Mouse (Mus musculus) cerebellum, postnatal 4 days (tissue): ENCODE data around the gene Ap5s1.

Source experiments
- DNase-seq, 2 experiments: peaks; one replicate each; pipeline ENCODE4 v3.0.0; 2022; ENCODE audit warnings: low spot score in 2 of 2, mixed read lengths in 1 of 2

The Ap5s1 gene

DNA sequence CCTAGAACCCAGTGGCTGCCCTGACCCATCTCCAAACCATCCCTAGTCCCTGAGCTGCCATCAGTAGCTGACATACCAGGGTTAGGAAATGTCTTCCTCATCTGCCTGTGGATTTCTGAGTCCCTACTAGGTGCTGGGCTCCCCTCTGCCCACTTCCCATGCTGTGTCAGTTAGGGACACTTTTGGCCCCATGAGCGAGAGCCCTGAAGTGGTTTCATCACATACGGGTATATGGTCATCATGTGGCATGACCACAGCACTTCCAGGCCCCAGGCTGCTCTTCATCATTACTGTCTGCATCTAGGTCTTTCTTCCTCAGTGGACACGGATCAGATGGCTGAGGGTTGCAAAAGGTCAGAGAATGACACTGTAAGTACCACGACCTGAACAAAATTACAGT, at the start of gene Ap5s1:
Gene Ap5s1 (plus strand): TSS at position 301 of the 400 bp plus-strand sequence.
- no peak for DNase-seq

DNA sequence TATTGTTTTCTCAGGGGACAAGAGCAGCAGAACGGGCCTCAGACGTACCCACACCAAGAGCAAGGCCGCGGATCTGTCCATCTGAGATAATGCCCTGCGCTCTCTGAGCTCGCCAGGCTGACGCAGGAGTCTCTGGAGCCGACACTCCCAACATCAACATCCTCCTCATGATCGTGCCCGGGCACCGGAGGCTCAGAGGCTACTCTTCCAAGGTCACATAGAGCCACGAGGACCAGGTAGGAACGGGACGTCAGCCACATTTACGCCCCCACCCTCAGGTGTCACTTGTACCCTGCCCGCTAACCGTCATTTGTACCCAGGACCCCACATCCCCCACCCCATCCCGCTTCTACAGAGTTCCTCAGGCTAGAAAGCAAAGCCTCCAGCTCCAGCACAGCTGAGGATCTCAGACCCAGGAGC, 47.4 kb upstream of the Ap5s1 start:
- DNase-seq: no peak

DNA sequence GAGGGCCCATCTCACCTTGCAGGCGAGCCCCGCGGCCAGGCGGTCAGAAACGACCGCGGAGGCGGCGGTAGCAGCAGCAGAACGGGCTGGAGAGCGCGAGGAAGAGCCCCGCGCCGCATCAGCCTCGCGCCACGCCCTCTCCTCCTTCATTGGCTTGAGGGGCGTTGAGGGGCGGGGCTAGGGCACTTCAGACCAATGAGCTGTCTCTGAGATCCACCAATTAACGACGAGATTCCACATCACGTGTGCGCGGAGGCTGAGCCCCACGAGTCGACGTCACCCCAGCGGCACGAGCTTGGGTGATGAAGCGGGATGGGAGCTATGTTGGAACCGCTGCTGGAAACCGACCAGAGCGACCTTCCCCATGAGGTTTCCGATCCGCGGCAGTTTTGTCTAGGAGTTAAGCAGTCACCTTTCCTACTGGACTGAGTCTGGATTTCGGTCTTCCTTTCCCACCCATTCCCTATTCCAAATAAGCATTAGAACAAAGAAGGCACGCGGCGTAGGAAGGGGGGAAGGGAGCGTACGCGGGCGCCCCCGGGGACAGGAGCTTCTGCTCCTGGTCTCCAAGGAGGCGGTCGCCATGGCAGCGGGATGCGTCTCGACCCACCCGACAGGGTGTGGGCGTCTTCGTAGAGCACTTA, 46.8 kb upstream of the Ap5s1 start, which contains the start of gene 1700037H04Rik:
Gene 1700037H04Rik (minus strand): TSS at position 144 of the 644 bp plus-strand sequence.
- DNase-seq: peak; percentile 88 to 94

DNA sequence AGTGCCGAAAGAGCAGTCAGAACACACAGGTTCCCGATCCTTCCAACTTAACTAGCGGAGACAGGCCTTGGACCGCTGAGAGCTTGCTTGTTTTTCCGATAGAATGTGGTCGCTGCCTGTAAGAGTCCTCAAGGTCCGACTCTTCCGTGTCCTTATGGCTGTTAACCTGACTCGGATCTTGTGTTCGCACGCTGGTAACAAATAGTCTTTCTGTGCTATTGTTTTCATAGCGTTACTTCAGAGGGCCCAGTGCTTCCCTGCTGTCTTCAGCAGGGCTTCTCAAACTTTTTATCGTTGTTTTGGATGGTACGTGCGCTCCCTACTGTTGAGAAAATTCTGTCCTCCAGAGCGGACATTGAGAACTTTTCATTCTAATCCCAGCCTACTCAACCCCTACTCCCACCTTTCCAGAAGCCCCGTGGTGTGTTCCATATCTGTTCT, 46.2 kb upstream of the Ap5s1 start:
- DNase-seq: no peak

DNA sequence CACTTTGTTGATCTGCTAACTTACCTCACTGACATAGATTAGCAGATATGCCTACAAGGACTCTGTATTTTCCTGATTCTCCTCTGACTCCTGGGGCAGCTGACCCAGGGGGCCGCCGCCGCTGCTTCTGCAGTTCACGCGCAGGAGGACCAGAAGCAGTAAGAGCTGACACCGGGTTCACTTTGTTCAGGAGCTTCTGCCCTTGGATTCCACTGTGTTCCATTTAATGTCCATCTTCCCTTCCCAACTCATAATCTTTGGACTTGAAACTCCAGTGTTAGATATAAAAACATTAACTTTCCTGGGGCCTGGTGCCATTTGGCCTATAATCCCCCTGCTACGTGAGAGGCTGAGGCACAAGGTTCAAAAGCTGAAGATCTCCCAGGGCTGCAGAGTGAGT, 43.0 kb upstream of the Ap5s1 start:
- no peak for DNase-seq

DNA sequence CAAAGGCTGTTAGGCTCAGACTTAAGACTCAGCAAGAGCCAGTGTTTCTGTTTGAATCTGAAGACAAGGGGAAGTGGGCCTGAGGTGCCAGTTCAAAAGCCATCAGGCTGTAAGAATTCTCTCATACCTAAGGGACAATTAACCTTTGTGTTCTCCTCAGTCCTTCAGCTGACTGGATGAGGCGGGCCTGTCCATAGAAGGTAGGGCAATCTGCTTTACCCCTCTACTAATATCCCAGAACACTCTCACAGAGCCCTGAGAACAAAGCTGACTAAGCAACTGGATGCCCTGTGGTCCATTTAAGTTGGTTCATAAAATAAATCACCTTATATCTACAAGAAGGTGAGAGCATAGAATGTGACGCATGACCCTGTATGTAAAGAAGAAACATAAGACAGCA, 40.7 kb upstream of the Ap5s1 start:
- no peak for DNase-seq

DNA sequence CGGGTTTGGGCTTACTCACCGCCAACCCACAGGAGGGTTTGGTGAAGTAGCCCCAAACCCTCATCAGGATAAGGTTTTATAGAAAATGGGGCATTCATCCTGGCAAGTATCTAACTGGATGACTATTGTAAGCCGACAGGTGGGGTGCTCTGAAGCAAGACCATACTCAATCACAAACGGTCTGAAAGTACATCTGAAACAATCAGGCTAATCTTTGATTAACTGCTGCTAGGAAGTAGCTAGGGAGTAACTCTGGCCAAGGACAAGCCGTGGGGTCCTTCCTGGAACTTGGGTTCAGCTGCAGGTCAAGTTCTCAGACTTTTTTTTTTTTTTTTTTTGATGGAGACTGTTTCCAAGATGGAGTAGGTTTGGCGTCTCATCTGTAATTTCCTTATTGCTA, 38.9 kb upstream of the Ap5s1 start:
- DNase-seq: no peak

DNA sequence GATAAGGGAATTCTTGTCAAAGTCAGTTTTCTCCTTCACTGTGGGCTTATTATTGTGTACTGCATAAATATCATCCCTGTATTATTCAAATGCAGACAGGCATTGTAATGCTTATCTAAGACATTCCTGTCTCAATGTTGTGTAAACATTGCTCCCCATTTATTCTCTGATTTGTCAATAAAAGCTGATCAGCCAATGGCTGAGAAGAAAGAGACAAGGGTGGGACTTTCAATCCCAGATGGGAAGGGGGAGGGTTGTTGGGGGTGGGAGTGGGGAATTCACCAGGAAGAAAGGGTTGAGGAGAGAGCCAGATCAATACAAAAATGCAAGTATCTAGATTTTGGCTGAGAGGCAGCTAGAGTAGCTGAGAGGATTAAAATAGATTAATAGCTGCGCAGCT, 38.0 kb upstream of the Ap5s1 start:
- DNase-seq: no peak

DNA sequence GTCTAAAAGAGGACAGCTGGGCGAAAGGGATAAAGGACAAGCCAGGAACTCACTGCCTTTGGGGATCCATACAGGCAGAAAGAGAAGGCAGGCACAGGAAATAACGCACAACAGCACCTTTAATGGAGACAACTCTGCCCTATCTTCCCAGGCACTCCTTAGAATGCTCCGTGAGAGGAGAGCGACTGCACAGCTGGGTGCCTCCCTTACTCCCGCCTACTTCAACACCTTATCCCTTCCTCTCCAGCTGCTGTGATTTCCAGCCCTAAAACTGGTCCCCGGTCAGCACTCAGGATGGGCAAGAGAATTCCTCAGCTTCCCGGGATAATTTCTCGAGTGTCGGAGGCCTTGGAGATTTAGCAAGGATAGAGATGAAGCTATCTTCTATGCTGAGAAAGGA, 35.9 kb upstream of the Ap5s1 start:
- no peak for DNase-seq

DNA sequence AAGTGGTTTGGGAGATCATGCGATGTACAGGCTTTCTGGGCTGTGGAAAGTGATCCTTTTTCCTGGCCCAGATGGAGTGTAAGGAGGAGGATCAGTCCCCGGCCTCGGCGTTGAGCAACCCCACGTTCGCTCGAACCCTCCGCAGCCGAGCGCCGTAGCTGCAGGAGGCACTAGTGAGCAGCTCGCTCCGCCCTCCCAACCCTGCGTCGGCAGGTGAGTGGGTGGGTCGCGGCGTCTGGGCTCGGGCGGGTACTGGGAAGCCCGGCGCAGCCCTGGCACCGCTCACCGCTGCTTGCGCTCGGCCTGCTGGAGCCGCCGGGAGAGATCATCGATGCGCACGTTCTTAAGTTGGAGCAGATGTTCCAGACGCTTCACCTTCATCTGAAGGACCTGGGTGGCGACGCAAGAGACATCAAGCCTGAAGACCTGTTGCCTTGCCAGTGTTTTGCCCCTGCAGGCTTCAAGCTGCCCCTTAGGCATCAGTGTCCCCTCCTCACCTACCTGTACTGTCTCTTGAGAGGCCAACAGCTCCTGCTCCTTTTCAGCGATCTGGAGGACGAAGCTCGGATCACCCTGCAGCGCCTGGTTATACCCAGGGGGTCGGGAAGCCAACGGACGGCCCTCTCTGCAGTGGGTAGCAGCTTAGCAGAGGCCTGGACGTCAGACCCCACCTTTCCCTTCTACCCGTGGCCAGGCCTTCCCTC, 35.3 kb upstream of the Ap5s1 start:
- DNase-seq: peak in 1 of 2 experiments; percentile 42

DNA sequence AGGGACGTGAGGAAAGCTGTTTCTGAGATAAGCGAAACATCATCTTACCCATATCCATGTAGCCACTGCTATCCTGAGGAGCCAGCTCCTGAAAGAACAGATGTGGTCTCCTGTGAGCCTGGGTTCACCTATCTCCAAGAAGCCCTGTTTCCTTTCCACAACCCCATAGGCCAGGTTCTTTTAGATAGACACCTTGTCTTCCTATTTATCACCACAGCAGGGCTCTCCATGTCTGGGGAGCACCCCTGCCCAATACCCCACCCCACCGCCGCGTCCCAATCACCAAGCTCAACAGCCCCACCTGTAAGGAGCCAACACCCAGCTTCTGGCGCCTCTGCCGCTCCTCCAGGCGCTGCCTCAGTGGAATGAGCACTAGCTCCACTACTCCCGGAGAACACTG, 34.6 kb upstream of the Ap5s1 start:
- DNase-seq: no peak

DNA sequence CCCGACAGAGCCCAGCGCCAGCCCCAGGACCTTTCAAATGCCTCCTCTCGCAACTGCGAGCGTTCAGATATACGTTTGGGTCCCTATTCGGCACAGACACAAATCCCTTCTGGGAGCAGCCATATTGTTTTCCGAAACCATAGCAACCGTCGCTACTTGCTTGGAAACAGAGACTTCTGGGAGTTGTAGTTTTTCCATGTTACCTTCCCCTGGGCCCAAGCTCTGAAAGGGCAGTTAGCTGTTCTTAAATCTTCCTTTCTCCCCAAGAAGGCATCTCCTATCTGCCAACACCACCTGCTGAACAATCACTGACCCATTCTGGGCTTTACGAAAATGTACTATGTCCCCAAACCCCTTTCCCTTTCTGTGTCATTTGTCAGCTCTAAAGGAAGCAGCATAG, 32.2 kb upstream of the Ap5s1 start:
- peak in 1 of 2 experiments; percentile 38 for DNase-seq

DNA sequence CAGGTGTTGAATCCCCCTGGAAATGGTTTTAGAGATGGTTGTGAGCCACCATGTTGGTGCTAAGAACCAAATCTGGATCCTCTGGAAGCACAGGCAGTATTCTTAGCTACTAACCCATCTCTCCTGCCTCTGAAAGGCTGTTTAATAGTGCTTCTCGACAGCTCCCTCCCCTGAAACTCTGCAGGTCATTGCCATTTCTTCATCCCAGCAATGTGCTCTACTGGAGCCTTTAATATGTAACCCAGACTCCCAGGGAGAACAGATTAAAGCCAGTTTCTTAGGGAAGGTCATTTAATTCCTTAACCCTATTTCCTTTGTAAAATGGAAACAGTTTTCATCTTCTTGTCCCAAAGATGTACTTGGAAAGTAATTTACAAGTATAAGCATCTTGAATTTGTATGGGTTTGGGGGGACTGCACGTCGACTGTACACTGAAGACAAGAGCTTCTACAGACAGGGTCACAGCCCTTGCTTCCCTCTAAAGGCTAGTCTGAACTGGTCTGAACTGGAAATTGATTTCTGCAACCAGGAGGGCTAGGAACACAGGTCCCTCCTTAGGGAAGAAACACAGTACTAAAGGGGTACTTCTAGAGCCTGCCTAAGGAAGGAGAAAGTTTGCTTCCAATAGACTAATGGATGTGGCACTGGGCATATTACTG, 31.5 kb upstream of the Ap5s1 start:
- no peak for DNase-seq

DNA sequence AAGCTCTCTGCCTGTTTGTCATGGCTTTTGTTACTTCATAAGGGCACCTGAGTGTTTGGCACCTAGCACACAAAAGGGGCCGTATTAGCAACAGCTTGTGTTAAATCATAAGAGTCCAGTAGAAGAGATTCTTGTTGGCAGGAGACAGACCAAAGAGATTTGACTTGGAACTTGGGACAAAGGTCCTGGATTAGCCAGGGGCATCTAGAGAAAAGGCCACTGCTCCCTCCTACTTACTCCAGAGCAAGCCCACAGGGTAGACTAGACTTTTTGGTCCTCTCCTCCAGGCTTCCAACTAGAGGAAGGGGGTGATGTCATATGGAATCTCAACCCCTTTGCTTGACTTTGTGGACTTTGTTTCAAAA, 31.0 kb upstream of the Ap5s1 start:
- DNase-seq: no peak

DNA sequence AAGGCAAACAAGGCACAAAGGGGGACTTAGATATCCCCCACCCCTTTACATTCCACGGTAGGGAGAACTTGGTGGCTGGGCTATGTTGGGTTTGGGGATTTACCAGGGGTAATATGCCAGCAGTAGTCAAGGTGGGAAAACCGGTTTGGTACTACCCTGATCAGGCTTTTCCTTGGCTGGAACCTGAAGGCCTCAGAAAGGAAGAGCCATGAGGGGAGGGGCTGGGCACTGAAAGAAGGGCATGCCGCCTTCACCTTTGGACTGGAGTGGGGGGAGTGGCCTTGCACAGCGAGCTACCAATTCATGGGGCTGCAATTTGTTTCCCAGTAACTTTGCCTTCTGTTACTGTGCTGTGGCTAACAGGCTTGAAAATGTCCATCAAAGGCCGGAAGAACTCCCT, 30.4 kb upstream of the Ap5s1 start:
- no peak for DNase-seq

DNA sequence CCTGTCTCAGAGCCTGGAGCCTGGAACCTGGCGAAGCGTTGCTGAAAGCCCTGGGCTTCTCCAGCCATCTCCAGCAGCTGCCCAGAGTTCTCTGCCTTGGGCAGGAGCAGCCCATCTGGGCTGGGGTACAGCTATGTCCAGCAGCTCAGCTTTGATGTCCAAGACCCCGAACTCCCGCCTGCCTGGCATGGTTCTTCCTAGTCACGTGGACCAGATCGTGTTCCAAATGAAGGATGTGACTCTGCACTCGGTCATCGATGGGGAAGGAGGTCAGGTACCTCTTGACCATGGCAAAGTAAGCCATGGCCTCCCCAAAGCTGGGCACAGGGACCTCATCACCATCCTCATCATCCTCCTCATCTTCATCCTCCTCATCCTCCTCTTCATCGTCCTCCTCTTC, 28.9 kb upstream of the Ap5s1 start:
- DNase-seq: no peak

DNA sequence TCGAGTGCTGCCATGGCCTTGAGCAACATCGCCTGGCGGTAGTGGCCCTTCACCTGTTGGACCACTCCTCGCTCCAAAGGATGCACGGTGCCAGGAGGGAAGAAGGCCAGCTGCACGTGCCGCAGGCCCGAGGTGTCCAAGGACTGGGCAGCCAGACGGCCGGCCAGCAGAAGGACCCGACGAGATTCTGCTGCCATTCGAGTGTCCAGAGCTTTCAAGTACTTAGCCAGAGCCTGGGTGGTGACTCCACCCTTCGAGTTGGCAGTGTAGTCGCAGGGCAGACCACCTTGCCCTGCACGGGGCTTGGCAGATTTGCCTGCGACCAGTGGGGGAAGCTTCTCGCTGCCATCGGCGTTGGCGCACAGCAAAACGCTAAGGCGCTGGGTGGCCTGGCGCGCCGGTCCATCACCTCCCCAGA, 28.0 kb upstream of the Ap5s1 start:
- DNase-seq: peak in 1 of 2 experiments; percentile 23

DNA sequence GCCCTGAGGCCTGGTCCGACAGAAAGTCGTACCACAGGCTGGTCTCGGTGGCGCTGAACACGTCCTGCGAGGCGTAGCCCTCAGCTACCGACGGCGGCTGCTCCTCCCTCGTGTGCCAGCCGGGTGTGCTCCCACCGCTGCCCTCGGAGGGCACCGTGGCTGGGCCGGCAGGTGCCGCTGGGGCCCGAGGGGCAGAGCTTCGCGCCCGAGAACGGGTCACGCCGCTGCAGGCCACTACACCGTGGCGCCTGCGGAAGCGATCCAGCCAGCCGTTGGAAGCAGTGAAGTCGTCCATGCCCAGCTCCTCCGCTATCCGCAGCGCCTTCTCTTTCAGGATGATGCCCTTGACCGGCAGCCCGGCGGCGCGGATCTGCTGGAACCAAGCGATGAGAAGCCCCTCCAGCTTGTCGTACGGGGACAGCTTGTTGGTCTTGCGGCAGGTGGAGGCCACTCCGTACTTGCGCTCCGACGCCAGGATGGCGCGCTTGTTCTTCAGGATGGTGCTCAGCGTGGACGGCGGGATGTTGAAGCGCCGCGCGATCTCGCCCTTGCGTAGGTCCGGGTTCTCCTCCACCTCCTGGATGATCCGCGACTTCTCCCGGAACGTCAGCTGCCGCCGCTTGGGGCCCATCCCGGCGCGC, 27.5 kb upstream of the Ap5s1 start:
- DNase-seq: peak in 1 of 2 experiments; percentile 71

DNA sequence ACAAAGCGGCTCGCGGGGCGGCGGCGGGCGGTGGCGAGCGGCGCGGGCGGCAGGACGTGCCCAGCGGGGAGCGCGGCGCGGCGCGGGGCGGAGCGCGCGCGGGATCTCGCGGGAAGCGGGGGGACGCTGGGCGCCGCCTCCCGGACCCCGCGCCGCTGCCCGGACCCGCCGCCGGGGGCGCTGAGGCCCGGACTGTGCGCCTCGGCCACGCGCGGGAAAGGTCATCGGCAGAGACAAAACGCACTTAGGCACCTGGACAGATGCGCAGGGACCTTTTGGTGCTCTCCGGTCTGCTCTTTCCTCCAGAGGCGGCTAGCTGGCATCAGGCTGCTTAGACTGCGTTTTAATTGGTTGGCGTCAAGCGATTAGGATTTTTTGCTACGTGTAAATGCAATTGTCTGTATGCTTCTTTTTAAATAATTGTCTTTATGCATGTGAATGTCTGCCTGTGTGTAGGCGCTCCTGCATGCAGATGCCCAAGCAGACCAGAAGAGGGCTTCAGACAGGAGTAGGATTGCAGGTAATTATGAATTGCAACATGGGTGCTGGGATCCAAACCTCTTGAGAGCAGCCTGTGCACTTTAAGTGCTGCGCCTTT, 26.8 kb upstream of the Ap5s1 start, which contains the start of gene Cenpb:
Gene Cenpb (minus strand): TSS at position 78 of the 598 bp plus-strand sequence.
- DNase-seq: peak; percentile 70 to 91

DNA sequence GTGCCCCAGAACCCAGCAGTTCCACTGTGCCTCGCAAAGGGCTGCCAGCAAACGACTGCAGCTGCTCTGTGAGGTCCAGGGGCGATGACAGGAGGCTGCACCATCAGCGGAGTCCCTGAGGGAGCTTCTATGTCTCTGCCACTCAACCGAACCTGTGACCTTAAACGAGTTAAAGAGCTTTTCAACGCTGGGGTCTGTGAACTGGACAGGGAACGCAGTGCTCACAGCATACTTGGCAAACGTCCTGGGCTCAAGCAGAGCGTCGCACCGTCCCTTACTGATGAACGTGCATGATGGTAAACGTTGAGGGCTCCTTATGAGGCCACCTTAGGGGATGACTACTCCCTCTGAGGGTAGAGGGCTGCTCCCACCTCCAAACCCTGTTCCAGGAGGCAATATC, 20.5 kb upstream of the Ap5s1 start:
- DNase-seq: no peak

DNA sequence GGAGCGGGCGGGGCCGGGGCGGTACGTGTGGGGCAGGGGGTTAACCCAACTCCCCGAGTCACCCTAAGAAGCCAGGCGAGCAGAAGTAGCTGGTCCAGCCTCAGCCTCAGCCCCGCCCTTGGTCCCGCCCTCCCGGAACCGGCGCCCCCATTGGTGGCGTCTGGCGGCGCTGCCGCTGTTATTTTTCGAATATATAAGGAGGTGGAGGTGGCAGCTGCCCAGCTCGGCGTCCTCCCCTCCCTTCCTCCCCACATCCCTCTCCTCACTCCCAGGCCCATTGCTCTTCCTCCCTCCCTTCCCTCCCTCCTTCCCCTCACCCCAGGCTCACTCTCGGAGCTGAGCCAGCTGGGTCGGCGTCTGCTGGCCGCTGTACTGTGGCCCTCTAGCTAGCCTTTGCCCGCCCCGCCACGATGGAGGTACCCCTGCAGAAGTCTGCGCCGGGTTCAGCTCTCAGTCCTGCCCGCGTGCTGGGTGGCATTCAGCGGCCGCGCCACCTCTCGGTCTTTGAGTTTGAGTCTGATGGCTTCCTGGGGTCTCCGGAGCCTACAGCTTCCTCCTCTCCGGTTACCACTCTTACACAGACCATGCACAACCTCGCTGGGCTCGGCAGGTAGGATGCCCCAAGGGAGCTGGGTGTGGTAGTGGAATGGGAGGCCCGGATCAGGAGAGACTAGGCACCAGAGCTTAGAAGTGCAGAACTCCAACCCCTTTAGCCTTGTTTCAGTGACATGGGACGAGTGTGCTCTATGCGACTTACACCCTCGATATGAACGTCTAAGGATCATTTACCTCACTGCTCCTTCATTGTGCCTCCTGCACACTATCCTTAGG, 19.9 kb upstream of the Ap5s1 start, which contains the start of the genes Cdc25b and Spef1:
Gene Cdc25b (plus strand): TSS at position 179 of the 831 bp plus-strand sequence.
Gene Spef1 (minus strand): TSS at position 512 of the 831 bp plus-strand sequence.
- peak; percentile 63 to 82 for DNase-seq
